Mouse (Mus musculus) ovary, adult 18-20 months (tissue): ENCODE measurements around the gene Morf4l2.
"Not testable (repeated sequence)": the region's sequence is repeated elsewhere in the genome, so short reads cannot be mapped to it uniquely, and the experiment has no call there.

ENCODE experiments used
- DNase-seq: peaks from one replicate; pipeline ENCODE4 v3.0.0; 2022; ENCODE audit warnings: low spot score, mixed read lengths

Morf4l2 gene

DNA sequence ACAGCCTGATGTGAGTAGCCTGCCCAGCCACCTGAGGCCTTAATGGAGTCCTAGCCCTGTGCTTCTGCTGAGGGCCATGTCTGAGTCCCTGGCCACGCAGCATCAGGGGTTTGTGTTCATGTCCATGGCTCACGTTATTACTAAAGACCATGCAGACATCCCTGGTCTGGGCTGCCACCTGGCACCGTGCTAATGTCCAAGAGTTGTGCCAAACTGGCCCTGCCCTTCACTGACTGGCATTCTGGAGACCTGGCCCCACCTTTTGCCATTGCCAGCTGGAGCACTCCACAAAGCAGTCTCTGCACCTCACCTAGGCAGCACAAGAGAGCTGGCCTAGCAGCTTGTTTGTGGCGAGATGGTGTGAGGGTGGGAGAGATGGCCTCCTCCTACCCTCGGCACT, 50.3 kb downstream of the Morf4l2 start:
- no peak for DNase-seq

GRCm38 (mm10) chrX:136692294-136692675, 51.2 kb downstream of the Morf4l2 start:
- no peak for DNase-seq

GRCm38 (mm10) chrX:136691606-136692293, 51.7 kb downstream of the Morf4l2 start:
- DNase-seq: not testable (repeated sequence)
